Mouse (Mus musculus) liver, adult 2 months (tissue): ENCODE measurements at regions not wholly inside any gene's neighbourhood (a gene's known extent, or its start where the extent isn't known, plus 50 kb on each side); places are given as distances from the start of the nearest gene placed in this dataset.
"Not testable (repeated sequence)": the region's sequence is repeated elsewhere in the genome, so short reads cannot be mapped to it uniquely, and the experiment has no call there.

Experiments used
- DNase-seq: peaks from one replicate; pipeline ENCODE4 v3.0.0-alpha.2; 2011; ENCODE audit warnings: low read depth, low spot score; ENCODE audit errors: extremely low read depth
- H3K27ac ChIP-seq: fragments of 200-500 bp; replicated peaks from 2 replicates; pipeline ENCODE4 v1.5.1; 2012; ENCODE audit warnings: low read depth, mild to moderate bottlenecking, control low read depth, inconsistent platforms, low read length; ENCODE audit not compliant: insufficient read depth
- H3K27me3 ChIP-seq: fragments of 200-500 bp; 2 replicates; pipeline ENCODE4 v1.6.1; 2012; ENCODE audit warnings: mild to moderate bottlenecking, moderate library complexity, low read length, inconsistent platforms; ENCODE audit not compliant: control insufficient read depth, insufficient read depth
- H3K36me3 ChIP-seq: fragments of 200-500 bp; 2 replicates; pipeline ENCODE4 v1.6.1; 2012; ENCODE audit warnings: low read length, inconsistent platforms; ENCODE audit not compliant: control insufficient read depth, insufficient read depth
- H3K4me1 ChIP-seq: fragments of 200-500 bp; 2 replicates; pipeline ENCODE4 v1.6.1; 2011; ENCODE audit warnings: low read length; ENCODE audit not compliant: control insufficient read depth, insufficient read depth
- H3K4me3 ChIP-seq: fragments of 200-500 bp; 2 replicates; pipeline ENCODE4 v1.5.1; 2011; ENCODE audit warnings: low read depth, mild to moderate bottlenecking, control low read depth, low read length, moderate library complexity; ENCODE audit not compliant: insufficient read depth
- H3K79me2 ChIP-seq: fragments of 200-500 bp; 2 replicates; pipeline ENCODE4 v1.6.1; 2012; ENCODE audit warnings: inconsistent platforms, mild to moderate bottlenecking, low read length, moderate library complexity; ENCODE audit not compliant: control insufficient read depth, insufficient read depth
- H3K9ac ChIP-seq: fragments of 200-500 bp; 2 replicates; pipeline ENCODE4 v1.6.1; 2012; ENCODE audit warnings: low read depth, mild to moderate bottlenecking, control low read depth, inconsistent platforms, low read length
- CTCF ChIP-seq: fragments of 200-500 bp; IDR thresholded peaks from 2 replicates; pipeline ENCODE4 v1.5.1; 2011; ENCODE audit warnings: low read depth, low read length, control low read depth
- POLR2A ChIP-seq: fragments of 200-500 bp; IDR thresholded peaks from 2 replicates; pipeline ENCODE4 v1.6.1; 2011; ENCODE audit warnings: low read length, control low read depth; ENCODE audit not compliant: insufficient read depth; ENCODE audit errors: extremely low read depth
- WGBS: fragments of 180-500 bp; shearing (Covaris S2); methylation state at CpG from one replicate; pipeline ENCODE4 v1.1.7; 2018; 5-methylcytosine and 5-hydroxymethylcytosine counted together

DNA sequence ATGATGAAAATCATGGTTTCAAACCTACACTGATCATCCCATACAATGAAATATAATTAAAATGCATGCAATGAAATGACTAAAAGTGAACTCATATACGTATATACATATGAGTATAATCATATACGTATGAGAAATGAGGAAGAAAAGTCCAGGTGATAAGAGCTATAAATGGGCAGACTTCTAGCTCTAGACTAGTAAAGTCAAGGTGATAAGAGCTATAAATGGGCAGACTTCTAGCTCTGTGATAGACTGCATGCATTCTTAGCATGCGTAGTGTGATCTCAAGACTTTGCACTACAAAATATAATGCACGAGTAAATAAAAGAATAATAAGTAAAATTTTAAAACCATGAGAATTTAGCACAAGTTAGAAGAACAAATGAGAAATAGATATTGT, 606.2 kb upstream of the Gpc5 start:
- no peak for TF ChIP-seq POLR2A
- TF ChIP-seq CTCF, result no peak
- Histone ChIP-seq H3K4me1 (no peaks in the 10 kb centered on the region), H3K79me2 (no peaks in the 10 kb centered on the region), H3K36me3 (no peaks in the 10 kb centered on the region), H3K4me3 (no peak overlapping the region), H3K27me3 (no peaks in the 10 kb centered on the region), H3K27ac (no peak overlapping the region), H3K9ac (no peak overlapping the region)
- 82% methylated on average over 4 of the region's 4 CpGs for WGBS
- no peak for DNase-seq

DNA sequence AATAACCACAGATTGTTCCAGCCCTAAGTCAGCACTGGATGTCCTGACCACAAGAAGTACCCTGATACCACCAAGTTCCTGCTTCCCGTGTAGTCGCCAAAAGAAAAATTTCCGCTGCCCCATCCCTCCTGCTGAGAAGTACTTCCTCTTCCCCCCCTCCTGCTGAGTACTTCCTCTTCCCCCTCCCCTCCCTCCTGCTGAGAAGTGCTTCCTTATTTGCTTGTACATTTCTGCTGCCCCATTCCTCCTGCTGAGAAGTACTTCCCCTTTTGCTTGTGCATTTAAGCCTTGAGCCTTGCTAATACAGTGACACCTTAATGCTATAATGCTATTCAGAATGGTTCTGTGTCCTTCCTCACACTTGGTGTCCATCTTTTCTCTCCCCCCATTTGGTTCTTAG, 598.6 kb upstream of the Gpc5 start:
- not testable (repeated sequence) for H3K9ac ChIP-seq, H3K4me1 ChIP-seq, DNase-seq, H3K27me3 ChIP-seq, H3K79me2 ChIP-seq, H3K27ac ChIP-seq, H3K4me3 ChIP-seq, H3K36me3 ChIP-seq
- 98% methylated on average over 3 of the region's 3 CpGs for WGBS

DNA sequence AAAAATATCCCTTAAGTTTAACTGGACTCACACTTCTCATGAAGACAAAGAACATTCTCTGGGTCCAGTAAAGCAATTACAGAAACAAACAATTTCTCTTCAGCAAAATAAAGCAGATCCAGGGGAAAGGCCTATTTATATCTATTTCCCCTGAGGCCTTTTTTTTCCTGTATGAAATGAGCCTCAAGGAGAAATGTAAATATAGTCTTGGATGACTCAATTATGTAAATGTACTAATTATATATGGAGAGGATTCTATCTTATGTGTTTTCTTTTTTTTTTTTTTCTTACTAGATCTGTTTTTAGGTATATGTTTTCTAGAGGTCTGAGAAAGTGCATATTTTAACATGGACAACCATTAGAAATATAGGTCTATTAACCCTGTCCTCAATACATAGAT, 587.0 kb upstream of the Gpc5 start:
- no peak for DNase-seq
- no peaks in the 10 kb centered on the region for H3K36me3 ChIP-seq
- H3K4me1 ChIP-seq, result no peaks in the 10 kb centered on the region
- H3K79me2 ChIP-seq, result no peaks in the 10 kb centered on the region
- no peak overlapping the region for H3K27ac ChIP-seq
- no peaks in the 10 kb centered on the region for H3K27me3 ChIP-seq
- TF ChIP-seq POLR2A (no peak), CTCF (no peak)
- no peak overlapping the region for H3K4me3 ChIP-seq
- H3K9ac ChIP-seq, result no peak overlapping the region

DNA sequence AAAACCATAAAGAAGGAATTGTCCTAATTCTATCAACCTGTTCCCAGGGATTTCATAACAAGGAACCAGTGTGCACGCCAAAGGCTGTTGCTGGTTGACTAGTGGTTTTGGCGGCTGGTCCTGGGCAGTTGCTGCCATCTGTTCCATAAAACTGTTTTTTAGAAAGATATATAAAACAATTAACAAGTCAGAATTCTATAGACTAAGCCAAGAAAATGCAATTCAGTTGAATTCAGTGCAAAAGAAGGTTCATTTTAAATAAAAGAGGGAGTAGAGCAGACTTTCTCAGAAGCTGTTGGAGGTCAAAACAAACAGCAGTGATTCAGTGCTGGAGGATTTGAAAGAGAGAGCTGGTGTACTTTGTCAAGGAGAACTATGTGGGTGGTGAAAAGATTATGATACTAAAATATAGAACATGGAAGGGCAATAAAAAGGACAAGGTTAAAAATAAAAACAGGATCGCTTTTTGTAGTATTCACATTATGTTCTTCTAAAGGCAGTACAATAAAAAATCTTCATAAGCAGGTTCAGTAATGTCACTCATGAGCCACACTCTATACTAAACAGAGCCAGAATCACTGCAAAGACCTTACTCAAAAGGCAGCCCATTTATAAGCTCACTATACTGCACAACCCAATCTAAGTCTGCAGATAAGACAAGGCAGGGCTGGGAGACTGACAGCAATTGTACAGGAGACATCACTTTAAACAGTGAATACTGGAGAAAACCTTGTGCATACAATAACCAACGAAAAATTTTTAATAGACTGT, 543.9 kb upstream of the Gpc5 start:
- no peak for DNase-seq
- Histone ChIP-seq H3K36me3 (no peaks in the 10 kb centered on the region), H3K4me1 (no peaks in the 10 kb centered on the region), H3K27ac (no peak overlapping the region), H3K9ac (no peak overlapping the region), H3K4me3 (no peak overlapping the region), H3K27me3 (no peaks in the 10 kb centered on the region), H3K79me2 (no peaks in the 10 kb centered on the region)
- WGBS, result 74% methylated on average over 4 of the region's 4 CpGs
- TF ChIP-seq CTCF (no peak), POLR2A (no peak)

DNA sequence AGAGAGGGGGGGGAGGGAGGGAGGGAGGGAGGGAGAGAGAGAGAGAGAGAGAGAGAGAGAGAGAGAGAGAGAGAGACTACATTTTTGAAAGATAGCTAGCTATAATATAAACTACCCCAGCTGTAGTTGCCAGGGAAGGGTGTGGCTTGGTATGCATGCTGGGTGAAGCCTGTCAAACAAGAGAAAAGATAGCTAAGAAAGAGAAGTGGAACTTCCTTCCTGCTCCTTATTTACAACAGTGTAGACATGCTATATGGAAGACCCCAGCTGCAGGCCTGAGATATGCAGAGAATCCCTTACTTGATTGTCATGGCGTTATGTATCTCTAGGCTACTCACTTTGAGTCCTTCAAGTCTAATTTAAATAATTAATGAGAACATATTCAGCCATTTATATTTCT, 542.9 kb upstream of the Gpc5 start:
- no peaks in the 10 kb centered on the region for H3K36me3 ChIP-seq
- no peaks in the 10 kb centered on the region for H3K4me1 ChIP-seq
- H3K4me3 ChIP-seq, result no peak overlapping the region
- DNase-seq, result no peak
- H3K27ac ChIP-seq, result no peak overlapping the region
- 75% methylated on average over 1 of the region's 1 CpGs for WGBS
- TF ChIP-seq POLR2A (no peak), CTCF (no peak)
- no peak overlapping the region for H3K9ac ChIP-seq
- H3K79me2 ChIP-seq, result no peaks in the 10 kb centered on the region
- H3K27me3 ChIP-seq, result no peaks in the 10 kb centered on the region

DNA sequence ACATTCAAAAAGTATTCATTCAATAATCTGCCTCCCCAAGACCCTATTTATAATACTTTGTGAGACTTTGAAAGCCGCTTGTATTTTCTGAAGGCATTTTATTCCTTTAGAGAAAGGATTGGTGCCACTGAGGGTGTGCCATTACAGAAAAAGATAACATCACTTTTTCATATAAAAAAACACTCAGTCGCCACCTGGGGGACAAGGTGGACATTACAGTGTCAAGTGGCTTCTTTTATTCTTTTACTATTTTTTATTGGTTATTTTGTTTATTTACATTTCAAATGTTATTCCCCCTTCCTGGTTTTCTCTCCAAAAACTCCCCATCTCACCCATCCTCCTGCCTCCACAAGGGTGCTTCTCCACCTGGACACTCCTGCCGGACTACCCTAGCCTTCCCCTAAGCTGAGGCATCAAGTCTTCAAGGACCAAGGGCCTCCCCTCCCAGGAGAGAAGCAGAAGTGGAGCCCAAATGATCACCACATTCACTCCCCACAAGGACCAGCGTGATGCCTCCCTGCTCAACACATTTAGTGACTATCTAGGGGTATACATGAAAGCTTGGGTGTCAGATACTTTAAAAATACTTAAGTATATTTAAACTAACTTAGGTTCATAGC, 525.5 kb upstream of the Gpc5 start:
- Histone ChIP-seq H3K9ac (no peak overlapping the region), H3K27ac (no peak overlapping the region), H3K36me3 (no peaks in the 10 kb centered on the region), H3K4me1 (no peaks in the 10 kb centered on the region), H3K27me3 (no peaks in the 10 kb centered on the region), H3K79me2 (no peaks in the 10 kb centered on the region), H3K4me3 (no peak overlapping the region)
- TF ChIP-seq CTCF (no peak), POLR2A (no peak)
- peak; percentile 10 for DNase-seq
- WGBS, result 50% methylated on average over 4 of the region's 4 CpGs
